Mouse (Mus musculus): ENCODE data around the gene Mss51. TPM values are rescaled to one million over a fixed set of nuclear protein-coding genes. Genes with fewer than 3 reads are reported as not detected.

The Mss51 gene
- total RNA-seq, 2 experiments from 2014 or later: 0.89 to 1.1 TPM

DNA sequence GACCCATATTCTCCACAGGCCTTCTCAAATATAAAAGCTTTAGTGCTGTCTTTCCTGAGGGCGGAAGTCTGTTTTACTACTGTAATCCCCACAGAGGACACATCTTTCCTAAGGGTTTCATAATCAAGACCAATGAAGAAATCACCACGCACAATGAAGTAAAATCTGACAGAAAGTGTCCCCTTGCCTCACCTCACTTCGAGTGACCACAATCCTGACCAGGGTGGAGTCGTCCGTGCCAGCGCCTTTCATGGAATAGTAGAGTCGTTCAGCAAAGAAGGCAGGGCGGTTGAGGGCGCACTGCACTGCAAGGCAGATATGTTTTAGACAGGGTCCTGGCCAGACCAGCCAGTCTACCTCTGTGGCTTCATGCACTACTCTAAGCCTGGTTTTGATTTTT is 38.3 kb downstream of the Mss51 start:
- no peak for DNase-seq (ENCODE audit: low spot score in 2 of 2)
- intact Hi-C loops (cut with DNase I): no loop called here

DNA sequence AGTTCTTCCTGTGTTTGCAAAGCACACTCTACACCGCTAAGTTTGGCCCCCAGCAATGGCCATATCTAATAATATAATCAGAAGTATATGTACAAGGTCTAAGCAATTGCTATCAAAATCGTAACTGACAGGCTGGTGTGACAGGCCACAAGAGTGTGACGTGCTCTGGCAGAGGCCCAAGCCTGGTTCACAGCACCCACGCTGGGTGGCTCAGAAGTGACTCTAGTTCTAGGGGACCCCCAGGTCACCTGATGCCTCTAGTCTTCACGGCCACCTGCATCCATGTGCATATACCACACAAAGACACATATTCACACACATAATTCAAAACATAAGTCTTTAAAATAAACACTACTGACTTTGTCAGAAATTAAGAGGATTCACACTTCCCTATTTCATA is 43.8 kb downstream of the Mss51 start:
- intact Hi-C loops (cut with DNase I): no loop called here

DNA sequence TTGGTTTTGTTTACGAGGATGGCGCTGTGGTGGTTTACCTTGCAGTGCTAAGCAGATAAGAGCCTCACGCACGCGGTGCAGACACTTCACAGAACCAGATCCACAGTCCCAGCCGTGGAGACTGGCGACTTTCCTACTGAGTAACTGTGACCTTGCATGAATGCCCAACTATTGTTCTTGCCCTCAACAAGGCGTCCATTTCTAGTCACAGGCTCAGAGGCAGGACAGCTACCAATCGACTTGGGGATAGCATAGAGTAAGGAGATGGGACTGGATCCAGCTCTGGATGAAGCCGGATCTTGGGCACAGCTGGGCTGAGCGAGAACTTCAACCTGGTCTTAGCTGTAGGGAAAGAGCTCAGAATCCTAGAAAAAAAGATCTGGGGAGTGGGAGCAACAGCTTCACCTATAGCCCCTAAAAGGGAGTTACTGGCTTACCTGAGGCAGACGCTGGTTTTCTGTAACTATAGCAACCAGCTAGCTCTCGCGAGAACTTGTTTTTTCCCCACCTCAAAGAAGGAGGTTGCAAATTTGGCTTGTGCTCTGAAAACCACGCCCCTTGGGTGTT is 44.9 kb downstream of the Mss51 start, which contains the start of gene Cfap70:
Gene Cfap70 (minus strand): TSS at position 462 of the 567 bp plus-strand sequence.
- peak; percentile 52 to 76 for DNase-seq (ENCODE audit: low spot score in 2 of 2)
- intact Hi-C loops (cut with DNase I): no loop called here

More for the DNA sequence above, 43.8 kb downstream of the Mss51 start:
- no peak for DNase-seq (ENCODE audit: low spot score in 2 of 2)

DNA sequence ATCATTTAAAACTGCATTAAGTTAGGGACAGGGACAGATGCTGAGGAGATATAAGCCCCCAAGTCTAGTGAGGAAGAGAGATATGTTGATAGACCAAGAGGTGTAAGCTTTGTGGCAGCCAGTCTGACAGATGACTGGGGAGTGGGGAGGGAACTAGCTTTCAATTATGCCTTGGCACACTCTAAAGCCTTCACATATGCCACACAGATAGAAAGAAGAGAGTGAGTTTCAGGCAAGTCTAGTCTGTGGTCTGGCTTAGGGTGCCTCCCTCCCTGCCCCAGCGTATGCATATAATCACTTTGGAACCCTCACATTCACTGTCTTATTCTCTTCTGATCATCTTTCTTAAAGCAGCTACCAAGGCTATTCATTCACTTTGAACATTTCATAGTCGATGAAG is 45.4 kb downstream of the Mss51 start:
- intact Hi-C loops (cut with DNase I): no loop called here
- DNase-seq (ENCODE audit: low spot score in 2 of 2): peak in 1 of 2 experiments; percentile 11

DNA sequence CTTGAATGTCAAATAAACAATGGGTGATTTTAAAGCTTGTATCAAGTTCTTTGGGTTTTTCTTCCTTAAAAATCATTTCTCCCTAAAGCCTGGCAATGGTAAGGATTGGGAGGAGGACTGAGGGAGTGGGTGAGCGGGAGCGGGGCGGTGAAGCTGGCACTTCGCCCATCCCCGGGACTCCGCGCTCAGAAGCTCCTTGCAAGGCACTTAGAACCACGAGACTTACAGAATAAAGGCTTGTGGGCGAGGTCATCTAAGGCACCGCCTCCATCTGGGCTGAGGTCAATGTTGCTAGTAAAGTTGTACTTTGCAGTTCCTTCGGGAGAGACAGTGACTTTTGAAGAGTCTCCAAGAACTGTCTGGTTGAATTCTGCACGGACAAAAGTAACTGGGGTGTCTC is 49.5 kb downstream of the Mss51 start:
- DNase-seq (ENCODE audit: low spot score in 2 of 2): peak; percentile 34 to 67
- intact Hi-C loops (cut with DNase I): loop anchor here (5.0 kb wide), 1 partner anchor 45 kb away; no protein-coding TSS in a partner anchor

DNA sequence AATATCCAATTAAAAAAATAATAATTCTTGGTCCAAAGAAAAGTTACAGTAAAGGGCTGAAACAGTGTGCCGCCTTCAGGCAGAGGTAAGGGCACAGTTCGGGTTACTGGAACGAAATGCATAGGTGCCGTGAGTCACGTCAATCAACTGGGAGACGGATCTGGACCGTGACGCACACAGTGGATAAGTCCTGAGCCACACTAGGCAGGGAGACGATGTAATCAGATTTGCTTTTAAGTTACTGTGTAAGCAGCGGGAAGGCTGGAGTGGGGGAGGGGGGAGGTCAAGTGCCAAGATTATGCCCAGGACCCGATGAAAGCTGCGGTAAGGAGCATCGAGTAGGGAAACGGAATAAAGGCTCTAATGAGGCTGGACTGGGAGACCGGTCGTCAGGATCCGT is 54.4 kb downstream of the Mss51 start:
- intact Hi-C loops (cut with DNase I): no loop called here
- DNase-seq (ENCODE audit: low spot score in 2 of 2): no peak

DNA sequence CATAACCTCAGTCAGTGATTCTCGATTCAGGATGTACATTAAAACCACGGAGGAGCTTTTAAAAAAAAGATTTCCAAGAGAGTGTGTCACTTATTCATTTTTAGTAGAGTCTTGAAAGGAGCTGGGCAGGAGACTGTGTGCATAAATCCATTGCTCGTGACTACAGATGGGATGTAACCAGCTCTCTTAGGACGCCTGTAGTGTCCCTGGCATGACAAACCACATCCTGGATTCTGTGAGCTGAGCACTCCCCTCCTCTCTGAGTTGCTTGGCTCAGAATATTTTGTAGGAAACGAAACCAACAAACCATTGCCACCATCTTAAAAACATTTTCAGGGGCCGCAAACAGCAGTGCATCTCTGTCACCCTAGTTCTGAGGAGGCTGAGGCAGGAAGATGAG is 59.7 kb downstream of the Mss51 start:
- intact Hi-C loops (cut with DNase I): no loop called here
- DNase-seq (ENCODE audit: low spot score in 2 of 2): peak in 1 of 2 experiments; percentile 10

Other genes with a start within 250 kb of the Mss51 start
- gene Kcnk16, start 227.7 kb downstream of the Mss51 start, total RNA-seq (2021): not detected
- gene Nudt13, start 202.2 kb downstream of the Mss51 start, total RNA-seq (2021): 10 to 100 TPM; 15.6 to 18.8 TPM
- 10 to 100 TPM; 36.9 to 38.7 TPM for gene Ecd, start 148.8 kb downstream of the Mss51 start, total RNA-seq (2021)
- 10 to 100 TPM; 45.6 to 50.7 TPM for gene Fam149b, start 148.7 kb downstream of the Mss51 start, total RNA-seq (2021)
- 10 to 100 TPM; 21.4 to 22.3 TPM for gene Dnajc9, start 108.0 kb downstream of the Mss51 start, total RNA-seq (2021)
- 10 to 100 TPM; 36.0 to 39.2 TPM for gene Mrps16, start 103.3 kb downstream of the Mss51 start, total RNA-seq (2021)
- 1 to 10 TPM; 1.1 to 1.7 TPM for gene Cfap70, start 44.7 kb downstream of the Mss51 start, total RNA-seq (2021)
- gene Anxa7, start 16.8 kb downstream of the Mss51 start, total RNA-seq (2021): 10 to 100 TPM; 57.5 to 58.2 TPM
- gene Ppp3cb, start 49.7 kb upstream of the Mss51 start, total RNA-seq (2021): 100 to 1,000 TPM; 297 to 305 TPM
- 10 to 100 TPM; 38.5 to 46.7 TPM for gene Usp54, start 144.2 kb upstream of the Mss51 start, total RNA-seq (2021)
- gene Myoz1, start 159.6 kb upstream of the Mss51 start, total RNA-seq (2021): not detected
- under 1 TPM; 0.23 to 0.28 TPM for gene Synpo2l, start 171.5 kb upstream of the Mss51 start, total RNA-seq (2021)
- gene Sec24c, start 177.4 kb upstream of the Mss51 start, total RNA-seq (2021): 100 to 1,000 TPM; 110 to 113 TPM
- 10 to 100 TPM; 18.5 to 19.7 TPM for gene Fut11, start 198.1 kb upstream of the Mss51 start, total RNA-seq (2021)
- gene Chchd1, start 206.1 kb upstream of the Mss51 start, total RNA-seq (2021): 10 to 100 TPM; 45.9 to 51.8 TPM
- 100 to 1,000 TPM; 152 to 155 TPM for gene Zswim8, start 210.7 kb upstream of the Mss51 start, total RNA-seq (2021)
- 10 to 100 TPM; 14.9 to 17.4 TPM for gene Ndst2, start 237.7 kb upstream of the Mss51 start, total RNA-seq (2021)